Mouse (Mus musculus) liver, postnatal 0 days (tissue): ENCODE measurements at regions not wholly inside any gene's neighbourhood (a gene's known extent, or its start where the extent isn't known, plus 50 kb on each side); places are given as distances from the start of the nearest gene placed in this dataset.

Experiments used
- CTCF ChIP-seq: sonication (generic); IDR thresholded peaks from 2 replicates; pipeline ENCODE4 v1.5.1; 2016; ENCODE audit warnings: antibody characterized with exemption, low read depth
- EP300 ChIP-seq: IDR thresholded peaks from 2 replicates; pipeline ENCODE4 v1.6.1; 2016; ENCODE audit warnings: antibody characterized with exemption, low read depth, mild to moderate bottlenecking

DNA sequence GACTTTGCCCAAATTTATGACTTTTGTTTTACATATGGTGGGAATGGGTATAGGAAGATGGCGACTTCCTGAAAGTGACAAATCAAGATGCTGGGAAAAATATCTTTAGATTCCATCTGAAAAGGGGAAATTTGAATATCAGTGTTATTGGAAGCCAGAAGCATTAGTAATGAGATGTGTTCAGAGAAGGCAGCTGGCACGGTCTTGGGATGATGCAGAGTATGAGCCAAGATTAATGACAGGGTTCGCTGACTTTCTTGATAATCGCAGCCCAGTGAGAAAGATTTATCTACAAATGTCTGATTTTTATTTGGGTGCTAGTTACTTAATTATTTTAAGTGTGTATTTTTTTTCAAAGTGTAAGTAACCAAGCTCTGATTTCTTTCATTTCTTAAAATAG lies 463.2 kb downstream of the D3Ertd751e start:
- TF ChIP-seq CTCF (no peak), EP300 (no peak)
